Mouse (Mus musculus) adrenal gland, adult (tissue): ENCODE results near the gene Vmn2r4.
"Not testable (repeated sequence)": the region's sequence is repeated elsewhere in the genome, so short reads cannot be mapped to it uniquely, and the experiment has no call there.

Source experiments
- DNase-seq, 2 experiments: peaks; one replicate each; pipeline ENCODE4 v3.0.0; 2022 to 2023; ENCODE audit warnings: low spot score in 1 of 2; ENCODE audit not compliant: inconsistent age in 2 of 2

Gene Vmn2r4

DNA sequence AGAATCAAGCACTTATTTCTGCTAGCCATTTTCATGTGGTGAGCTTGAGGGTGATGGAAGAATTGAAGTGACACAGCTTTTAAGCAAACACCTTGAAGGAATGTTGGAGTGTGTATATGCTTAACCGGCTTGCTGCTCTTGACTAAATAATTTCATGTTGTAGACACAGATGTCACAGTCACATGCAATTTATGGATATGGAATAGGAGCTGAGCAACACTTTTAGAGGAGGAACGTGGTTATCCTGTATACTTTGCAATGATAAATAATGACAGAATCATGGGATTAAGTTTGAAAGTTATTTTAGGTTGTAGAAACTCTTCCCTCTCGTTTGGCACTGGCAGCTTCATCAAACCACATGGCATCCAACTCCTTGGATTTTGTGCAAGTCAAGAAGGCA is at the start of gene Vmn2r4:
Vmn2r4 (minus strand) TSS at position 101 of the 400 bp plus-strand sequence.
- DNase-seq, result not testable (repeated sequence)

DNA sequence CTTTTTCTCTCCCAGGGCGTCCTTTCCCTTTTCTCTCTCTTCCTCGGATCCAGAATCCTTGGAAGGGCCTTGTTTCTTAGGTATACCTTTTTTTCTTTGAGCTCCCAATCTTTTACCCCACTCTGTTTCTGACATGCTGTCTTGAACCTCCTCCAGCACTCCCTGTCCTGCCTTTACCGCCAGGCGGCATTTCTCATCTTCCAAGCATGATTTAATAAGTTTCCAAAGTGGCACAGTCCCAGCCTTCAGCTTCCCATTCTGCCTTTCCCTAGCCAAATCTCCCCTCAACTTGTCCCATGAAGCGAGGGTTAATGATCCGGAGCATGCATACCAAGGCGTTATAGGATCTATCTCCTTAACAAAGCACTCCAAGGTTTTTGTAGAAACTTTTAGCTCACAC is 19.1 kb upstream of the Vmn2r4 start:
- peak in 1 of 2 experiments; percentile 14 for DNase-seq

DNA sequence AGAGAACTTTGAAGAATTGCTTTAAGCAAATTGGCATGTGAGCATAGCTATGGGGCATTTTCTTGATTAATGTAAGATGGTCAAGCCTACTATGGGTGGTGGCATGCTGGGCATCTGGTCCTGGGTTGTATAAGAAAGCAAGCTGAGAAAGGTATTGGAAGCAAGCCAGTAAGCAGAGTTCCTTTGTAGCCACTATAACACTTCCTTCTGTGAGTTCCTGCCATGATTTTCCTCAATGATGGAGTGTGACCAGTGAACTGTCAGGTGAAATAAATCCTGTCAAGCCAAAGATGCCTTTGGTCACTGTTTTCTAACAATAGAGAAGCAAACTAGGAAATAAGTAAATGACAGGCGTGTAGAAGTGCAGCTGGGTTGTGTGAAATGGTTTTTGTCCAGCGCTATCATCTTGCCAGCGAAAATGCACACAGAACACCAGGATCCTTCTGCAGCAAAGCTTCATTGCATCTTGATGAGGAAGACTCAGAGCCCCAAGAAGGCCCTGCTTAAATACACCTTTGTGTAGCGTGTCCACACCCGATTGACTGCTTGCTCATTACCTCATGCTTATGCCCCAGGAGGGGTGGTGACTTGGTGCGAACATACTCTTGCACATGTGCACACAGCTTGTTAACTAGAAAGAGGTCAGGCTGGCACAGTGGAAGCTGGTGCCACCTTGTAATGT is 13.1 kb upstream of the Vmn2r4 start:
- not testable (repeated sequence) for DNase-seq

DNA sequence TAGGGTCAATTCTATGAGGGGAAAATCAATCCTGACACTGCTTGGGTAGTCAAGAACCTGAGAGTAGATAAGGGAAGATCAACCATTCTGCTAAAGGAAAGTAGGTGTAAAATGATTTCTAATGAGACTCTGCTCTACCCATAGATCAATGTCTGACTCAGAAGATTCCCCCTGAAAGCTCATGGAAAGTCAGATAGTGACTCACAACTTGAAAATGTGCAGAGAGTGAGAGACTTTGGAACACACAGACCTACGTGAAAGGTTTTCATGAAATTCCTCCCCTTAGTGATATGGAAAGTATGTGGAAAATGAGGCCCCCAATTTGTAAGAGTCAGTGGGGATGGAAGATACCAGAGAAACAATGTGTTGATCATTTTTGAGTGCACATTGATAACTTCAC is 7.0 kb upstream of the Vmn2r4 start:
- DNase-seq, result not testable (repeated sequence)

DNA sequence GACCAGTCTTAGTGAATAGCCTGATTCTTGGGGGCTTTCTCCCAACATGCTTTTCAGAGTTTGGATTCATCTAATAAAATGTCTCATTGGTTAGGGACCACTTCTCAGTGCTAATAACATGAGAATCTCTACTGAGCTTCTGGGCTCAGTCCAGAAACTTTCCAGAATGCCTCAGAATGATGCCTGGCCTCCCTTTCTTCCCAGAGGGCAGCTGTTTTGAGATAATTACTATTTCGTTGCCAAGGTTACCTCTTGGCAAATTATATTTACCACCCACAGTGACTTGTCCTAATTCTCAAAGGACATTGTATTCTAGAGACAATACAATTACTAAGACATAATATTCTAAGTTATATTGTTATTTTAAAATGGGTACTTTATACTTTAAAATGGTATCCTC is 2.3 kb upstream of the Vmn2r4 start:
- peak in 1 of 2 experiments; percentile 39 for DNase-seq

DNA sequence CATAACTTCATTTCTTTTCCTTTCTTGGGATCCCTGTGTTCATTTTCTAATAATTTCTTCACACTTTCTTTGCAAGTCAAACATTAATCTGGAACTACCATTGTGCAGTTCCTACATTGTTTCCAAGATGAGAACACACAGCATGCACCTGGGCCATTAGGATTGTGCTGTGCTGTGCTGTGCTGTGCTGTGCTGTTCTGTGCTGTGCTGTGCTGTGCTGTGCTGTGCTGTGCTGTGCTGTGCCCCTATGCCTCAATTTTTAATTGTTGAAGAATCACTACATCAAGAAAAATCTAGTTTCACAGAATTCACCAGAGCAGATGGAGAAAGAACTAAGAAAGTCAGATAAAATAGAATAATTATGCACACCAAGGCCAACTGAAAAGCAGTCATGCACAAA is 915 bp downstream of the Vmn2r4 start:
- not testable (repeated sequence) for DNase-seq

DNA sequence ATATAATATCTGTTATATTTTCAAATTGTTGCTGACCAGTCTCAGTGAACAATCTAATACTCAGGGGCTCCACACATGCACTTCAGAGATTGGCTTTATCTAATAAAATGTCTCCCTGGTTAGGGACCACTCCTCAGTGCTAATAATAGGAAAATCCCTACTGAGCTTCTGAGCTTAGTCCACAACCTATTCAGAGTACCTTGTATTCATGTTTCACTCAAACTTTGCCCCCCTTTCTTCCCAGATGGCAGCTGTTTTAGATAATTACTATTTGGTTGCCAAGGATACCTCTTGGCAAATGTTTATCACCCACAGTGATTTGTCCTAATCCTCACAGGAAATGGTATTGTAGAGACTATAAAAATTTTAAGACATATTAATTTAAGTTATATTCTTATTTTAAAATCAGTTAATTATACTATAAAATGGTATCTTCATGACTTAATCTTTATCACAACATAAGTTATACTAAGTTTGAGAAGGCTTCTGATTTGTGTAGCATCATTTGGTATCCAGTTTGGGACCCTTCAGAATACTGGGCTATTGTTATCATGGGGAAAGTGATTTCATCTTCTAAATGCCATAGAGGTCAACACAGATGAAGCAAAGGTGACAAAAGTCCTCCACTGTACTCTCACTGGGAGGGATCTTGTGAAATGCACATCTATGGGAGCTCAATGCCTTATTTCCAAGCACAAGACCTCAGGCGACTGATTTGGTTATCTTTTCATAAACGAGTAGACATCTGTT is 55.7 kb downstream of the Vmn2r4 start:
- DNase-seq, result no peak
